Mouse (Mus musculus): Measurements from ENCODE around the gene Ankrd33. TPM values are rescaled to one million over a fixed set of nuclear protein-coding genes. Genes with fewer than 3 reads are reported as not detected.

Gene Ankrd33
- polyA plus RNA-seq, 1 experiment from 2014 or later = not detected

DNA sequence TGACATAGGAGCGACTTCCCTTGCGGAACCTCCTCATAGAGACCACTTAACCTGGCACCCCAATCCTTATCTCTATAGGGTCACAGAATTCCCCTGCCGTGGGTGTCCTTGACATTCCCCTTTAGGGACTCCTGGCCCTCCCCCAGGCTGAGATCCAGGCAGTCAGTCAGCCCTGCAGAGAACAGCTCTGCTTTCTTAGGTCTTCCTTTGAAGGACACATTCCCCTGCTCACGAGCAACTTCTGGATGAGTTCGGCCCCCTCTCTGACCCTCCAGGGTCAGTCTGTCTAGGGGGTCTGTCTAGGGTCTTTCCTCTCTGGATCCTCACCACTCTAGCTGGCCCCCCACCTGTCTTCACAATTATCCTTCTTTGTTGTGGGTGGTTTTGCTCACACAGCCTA lies 13.9 kb downstream of the Ankrd33 start:
- Histone ChIP-seq H3K9ac (replicated peaks; ENCODE audit: low read depth, low read length) (no peak overlapping the region), H3K27me3 (replicated peaks; ENCODE audit: control insufficient read depth, insufficient read depth, low read length) (peaks cover 27% of the 10 kb centered on the region), H3K4me2 (ENCODE audit: low read length) (no peak overlapping the region), H3K4me3 (replicated peaks; ENCODE audit: low read length) (no peak overlapping the region), H3K9me3 (ENCODE audit: control insufficient read depth, low read length) (no peaks in the 10 kb centered on the region), H3K36me3 (ENCODE audit: control insufficient read depth, insufficient read depth) (no peaks in the 10 kb centered on the region), H3K4me1 (replicated peaks; ENCODE audit: control insufficient read depth, insufficient read depth, low read length) (peaks cover 2% of the 10 kb centered on the region; the same call in 1 of the 2 replicates), H3K27ac (ENCODE audit: low read length) (no peak overlapping the region)
- no peak for ATAC-seq
- WGBS = 40% methylated on average over 5 of the region's 5 CpGs

GRCm38 (mm10) chr15:101131498-101131897 lies 15.9 kb downstream of the Ankrd33 start:
- WGBS = 50% methylated on average over 11 of the region's 11 CpGs
- ATAC-seq = no peak
- H3K9ac ChIP-seq (replicated peaks; ENCODE audit: low read depth, low read length) = no peak overlapping the region
- H3K27me3 ChIP-seq (replicated peaks; ENCODE audit: control insufficient read depth, insufficient read depth, low read length) = peaks cover 24% of the 10 kb centered on the region
- H3K4me3 ChIP-seq (replicated peaks; ENCODE audit: low read length) = no peak overlapping the region
- H3K9me3 ChIP-seq (ENCODE audit: control insufficient read depth, low read length) = no peaks in the 10 kb centered on the region
- H3K36me3 ChIP-seq (ENCODE audit: control insufficient read depth, insufficient read depth) = no peaks in the 10 kb centered on the region
- H3K4me1 ChIP-seq (replicated peaks; ENCODE audit: control insufficient read depth, insufficient read depth, low read length) = peaks cover 2% of the 10 kb centered on the region; the same call in 1 of the 2 replicates
- no peak overlapping the region for H3K4me2 ChIP-seq (ENCODE audit: low read length)
- H3K27ac ChIP-seq (ENCODE audit: low read length) = no peak overlapping the region

DNA sequence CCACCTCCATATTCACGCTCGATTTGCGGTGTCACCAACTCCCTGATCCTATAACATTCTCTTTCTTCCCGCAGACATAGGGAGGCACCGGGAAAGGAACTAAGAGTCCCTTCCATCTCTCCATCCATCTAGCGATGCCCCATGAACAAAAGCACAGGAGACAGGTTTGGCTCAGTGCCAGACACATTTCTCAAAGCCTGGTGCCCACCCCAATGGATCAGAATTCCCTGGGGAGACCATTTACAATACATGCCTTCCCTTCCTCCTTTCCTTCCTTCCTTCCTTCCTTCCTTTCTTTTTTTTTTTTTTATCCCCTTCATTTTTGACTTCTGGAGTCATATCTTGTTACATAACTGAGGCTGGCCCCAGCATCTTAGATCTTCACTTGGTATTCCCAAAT lies 16.5 kb downstream of the Ankrd33 start:
- ATAC-seq = no peak
- Histone ChIP-seq H3K36me3 (ENCODE audit: control insufficient read depth, insufficient read depth) (no peaks in the 10 kb centered on the region), H3K9ac (replicated peaks; ENCODE audit: low read depth, low read length) (no peak overlapping the region), H3K27me3 (replicated peaks; ENCODE audit: control insufficient read depth, insufficient read depth, low read length) (peaks cover 24% of the 10 kb centered on the region), H3K4me2 (ENCODE audit: low read length) (no peak overlapping the region), H3K9me3 (ENCODE audit: control insufficient read depth, low read length) (no peaks in the 10 kb centered on the region), H3K4me1 (replicated peaks; ENCODE audit: control insufficient read depth, insufficient read depth, low read length) (peaks cover 2% of the 10 kb centered on the region; the same call in 1 of the 2 replicates), H3K27ac (ENCODE audit: low read length) (no peak overlapping the region), H3K4me3 (replicated peaks; ENCODE audit: low read length) (no peak overlapping the region)
- 49% methylated on average over 6 of the region's 6 CpGs for WGBS

- no peak overlapping the region for H3K4me2 ChIP-seq (ENCODE audit: low read length)
- H3K9ac ChIP-seq (replicated peaks; ENCODE audit: low read depth, low read length) = no peak overlapping the region
- no peaks in the 10 kb centered on the region for H3K9me3 ChIP-seq (ENCODE audit: control insufficient read depth, low read length)
- no peak for ATAC-seq
- 84% methylated on average over 6 of the region's 6 CpGs for WGBS
- H3K4me1 ChIP-seq (replicated peaks; ENCODE audit: control insufficient read depth, insufficient read depth, low read length) = peaks cover 2% of the 10 kb centered on the region; the same call in 1 of the 2 replicates
- no peak overlapping the region for H3K4me3 ChIP-seq (replicated peaks; ENCODE audit: low read length)
- H3K36me3 ChIP-seq (ENCODE audit: control insufficient read depth, insufficient read depth) = no peaks in the 10 kb centered on the region
- no peak overlapping the region for H3K27ac ChIP-seq (ENCODE audit: low read length)
- peaks cover 22% of the 10 kb centered on the region for H3K27me3 ChIP-seq (replicated peaks; ENCODE audit: control insufficient read depth, insufficient read depth, low read length)
Observed at GRCm38 (mm10) chr15:101132761-101133160, 17.2 kb downstream of the Ankrd33 start.

GRCm38 (mm10) chr15:101133993-101134704 lies 18.6 kb downstream of the Ankrd33 start:
- Histone ChIP-seq H3K9ac (replicated peaks; ENCODE audit: low read depth, low read length) (no peak overlapping the region), H3K27me3 (replicated peaks; ENCODE audit: control insufficient read depth, insufficient read depth, low read length) (peaks cover 15% of the 10 kb centered on the region), H3K4me2 (ENCODE audit: low read length) (no peak overlapping the region), H3K27ac (ENCODE audit: low read length) (no peak overlapping the region), H3K4me1 (replicated peaks; ENCODE audit: control insufficient read depth, insufficient read depth, low read length) (no peaks in the 10 kb centered on the region), H3K9me3 (ENCODE audit: control insufficient read depth, low read length) (no peaks in the 10 kb centered on the region), H3K36me3 (ENCODE audit: control insufficient read depth, insufficient read depth) (no peaks in the 10 kb centered on the region), H3K4me3 (replicated peaks; ENCODE audit: low read length) (no peak overlapping the region)
- WGBS = 28% methylated on average over 15 of the region's 15 CpGs
- no peak for ATAC-seq

DNA sequence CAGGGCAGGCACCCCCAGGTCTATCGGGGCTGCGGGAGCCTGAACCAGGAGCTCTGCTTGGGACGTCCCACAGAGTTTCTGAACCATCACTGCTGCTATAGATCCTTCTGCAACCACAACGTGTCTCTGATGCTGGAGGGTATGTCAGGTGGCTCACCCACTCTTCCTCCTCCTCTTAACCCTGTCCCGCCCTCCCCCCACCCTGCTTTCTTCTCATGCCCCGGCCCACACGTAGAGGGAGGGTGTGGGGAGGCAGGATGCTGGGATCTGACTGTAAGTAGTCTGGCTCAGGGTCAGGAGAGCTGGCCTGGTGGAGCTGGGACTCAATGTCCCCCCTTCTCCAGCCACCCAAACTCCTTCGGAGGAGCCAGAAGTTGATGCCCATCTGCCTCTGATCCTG lies 19.9 kb downstream of the Ankrd33 start:
- Histone ChIP-seq H3K4me1 (replicated peaks; ENCODE audit: control insufficient read depth, insufficient read depth, low read length) (peaks cover 9% of the 10 kb centered on the region), H3K9ac (replicated peaks; ENCODE audit: low read depth, low read length) (no peak overlapping the region), H3K27ac (ENCODE audit: low read length) (no peak overlapping the region), H3K36me3 (ENCODE audit: control insufficient read depth, insufficient read depth) (no peaks in the 10 kb centered on the region), H3K4me3 (replicated peaks; ENCODE audit: low read length) (no peak overlapping the region), H3K27me3 (replicated peaks; ENCODE audit: control insufficient read depth, insufficient read depth, low read length) (peaks cover 4% of the 10 kb centered on the region; the same call in 1 of the 2 replicates), H3K9me3 (ENCODE audit: control insufficient read depth, low read length) (no peaks in the 10 kb centered on the region), H3K4me2 (ENCODE audit: low read length) (no peak overlapping the region)
- 76% methylated on average over 8 of the region's 8 CpGs for WGBS
- ATAC-seq = no peak

DNA sequence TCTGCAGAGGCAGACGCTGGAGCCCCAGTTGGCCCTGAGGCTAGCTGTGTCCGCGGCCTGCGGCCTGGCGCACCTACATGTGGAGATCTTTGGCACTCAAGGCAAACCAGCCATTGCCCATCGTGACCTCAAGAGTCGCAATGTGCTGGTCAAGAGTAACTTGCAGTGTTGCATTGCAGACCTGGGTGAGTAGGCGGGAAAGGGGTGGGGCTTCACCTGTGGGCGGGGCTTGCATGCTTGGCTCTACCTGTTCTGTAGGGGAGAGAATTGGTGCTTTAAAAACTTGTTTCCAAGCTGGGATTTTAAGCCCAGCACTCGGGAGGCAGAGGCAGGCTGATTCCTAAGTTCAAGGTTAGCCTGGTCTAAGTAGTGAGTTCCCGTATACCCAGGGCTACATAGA lies 21.9 kb downstream of the Ankrd33 start:
- no peak overlapping the region for H3K9ac ChIP-seq (replicated peaks; ENCODE audit: low read depth, low read length)
- H3K27me3 ChIP-seq (replicated peaks; ENCODE audit: control insufficient read depth, insufficient read depth, low read length) = no peaks in the 10 kb centered on the region
- H3K36me3 ChIP-seq (ENCODE audit: control insufficient read depth, insufficient read depth) = no peaks in the 10 kb centered on the region
- H3K4me3 ChIP-seq (replicated peaks; ENCODE audit: low read length) = no peak overlapping the region
- H3K4me2 ChIP-seq (ENCODE audit: low read length) = no peak overlapping the region
- H3K9me3 ChIP-seq (ENCODE audit: control insufficient read depth, low read length) = no peaks in the 10 kb centered on the region
- no peak overlapping the region for H3K27ac ChIP-seq (ENCODE audit: low read length)
- 77% methylated on average over 11 of the region's 11 CpGs for WGBS
- peaks cover 15% of the 10 kb centered on the region for H3K4me1 ChIP-seq (replicated peaks; ENCODE audit: control insufficient read depth, insufficient read depth, low read length)
- no peak for ATAC-seq

GRCm38 (mm10) chr15:101138675-101139074 lies 23.1 kb downstream of the Ankrd33 start:
- H3K36me3 ChIP-seq (ENCODE audit: control insufficient read depth, insufficient read depth) = no peaks in the 10 kb centered on the region
- peaks cover 20% of the 10 kb centered on the region for H3K4me1 ChIP-seq (replicated peaks; ENCODE audit: control insufficient read depth, insufficient read depth, low read length)
- 88% methylated on average over 3 of the region's 3 CpGs for WGBS
- no peak for ATAC-seq
- no peak overlapping the region for H3K27ac ChIP-seq (ENCODE audit: low read length)
- H3K9me3 ChIP-seq (ENCODE audit: control insufficient read depth, low read length) = no peaks in the 10 kb centered on the region
- H3K4me2 ChIP-seq (ENCODE audit: low read length) = no peak overlapping the region
- H3K27me3 ChIP-seq (replicated peaks; ENCODE audit: control insufficient read depth, insufficient read depth, low read length) = no peaks in the 10 kb centered on the region
- H3K4me3 ChIP-seq (replicated peaks; ENCODE audit: low read length) = no peak overlapping the region
- no peak overlapping the region for H3K9ac ChIP-seq (replicated peaks; ENCODE audit: low read depth, low read length)

- Histone ChIP-seq H3K9ac (replicated peaks; ENCODE audit: low read depth, low read length) (no peak overlapping the region), H3K4me3 (replicated peaks; ENCODE audit: low read length) (no peak overlapping the region), H3K27me3 (replicated peaks; ENCODE audit: control insufficient read depth, insufficient read depth, low read length) (no peaks in the 10 kb centered on the region), H3K27ac (ENCODE audit: low read length) (no peak overlapping the region), H3K4me1 (replicated peaks; ENCODE audit: control insufficient read depth, insufficient read depth, low read length) (peaks cover 20% of the 10 kb centered on the region), H3K36me3 (ENCODE audit: control insufficient read depth, insufficient read depth) (no peaks in the 10 kb centered on the region), H3K9me3 (ENCODE audit: control insufficient read depth, low read length) (no peaks in the 10 kb centered on the region), H3K4me2 (ENCODE audit: low read length) (no peak overlapping the region)
- 8% methylated on average over 12 of the region's 12 CpGs for WGBS
- peak; percentile 57; the same call in 1 of the 2 replicates for ATAC-seq
Observed at GRCm38 (mm10) chr15:101139885-101140284, 24.3 kb downstream of the Ankrd33 start.
